8 mouse cellular contexts compared by ENCODE assay signal in genomic region chr7:92636295-92637011, GRCm38 (mm10). TPM values are rescaled to one million over a fixed set of nuclear protein-coding genes. Genes with fewer than 3 reads are reported as not detected.
DNase-seq lines count a peak whose midpoint lies in the region; ATAC-seq lines count a peak whose summit lies in the region.

No protein-coding gene starts in this region.

- peaks cover 17% of the 10 kb centered on the region for H3K36me3 ChIP-seq in kidney, embryonic 15.5 days
- H3K36me3 ChIP-seq in forebrain, embryonic 16.5 days (ENCODE audit: control insufficient read depth, insufficient read depth), result no peaks in the 10 kb centered on the region
- peaks cover 20% of the 10 kb centered on the region for H3K36me3 ChIP-seq in liver, embryonic 12.5 days
- H3K36me3 ChIP-seq in neural tube, embryonic 13.5 days, result peaks cover 12% of the 10 kb centered on the region

- peak overlapping the region; percentile 88 for H3K27ac ChIP-seq in kidney, embryonic 15.5 days
- peak overlapping the region; percentile 83; the same call in 1 of the 2 replicates for H3K27ac ChIP-seq in forebrain, embryonic 16.5 days (ENCODE audit: low read length)
- H3K27ac ChIP-seq in liver, embryonic 12.5 days, result no peak overlapping the region
- H3K27ac ChIP-seq in neural tube, embryonic 13.5 days (replicated peaks), result peak overlapping the region; percentile 56

- DNase-seq in kidney, adult 18-20 months, result no peak
- DNase-seq in frontal cortex, postnatal 36 days (ENCODE audit: low spot score in 2 of 2), result no peak
- no peak for DNase-seq in kidney, adult 8-10 months

- peak overlapping the region; percentile 97 for H3K4me2 ChIP-seq in kidney, embryonic 15.5 days
- peak overlapping the region; percentile 97 for H3K4me2 ChIP-seq in forebrain, embryonic 16.5 days (ENCODE audit: low read length)
- peak overlapping the region; percentile 88 for H3K4me2 ChIP-seq in liver, embryonic 12.5 days
- peak overlapping the region; percentile 99 for H3K4me2 ChIP-seq in neural tube, embryonic 13.5 days

- peaks cover 15% of the 10 kb centered on the region for H3K4me1 ChIP-seq in kidney, embryonic 15.5 days
- H3K4me1 ChIP-seq in forebrain, embryonic 16.5 days (replicated peaks; ENCODE audit: control insufficient read depth, insufficient read depth, low read length), result peaks cover 15% of the 10 kb centered on the region
- H3K4me1 ChIP-seq in liver, embryonic 12.5 days, result peaks cover 14% of the 10 kb centered on the region
- peaks cover 22% of the 10 kb centered on the region for H3K4me1 ChIP-seq in neural tube, embryonic 13.5 days (replicated peaks)

- peak; percentile 83 for ATAC-seq in kidney, embryonic 15.5 days (replicated peaks; ENCODE audit: low FRiP score)
- peak; percentile 13 for ATAC-seq in activated CD4-positive, CD25-positive, alpha-beta regulatory T cell, adult 4 months
- ATAC-seq in forebrain, embryonic 16.5 days, result peak; percentile 73
- peak; percentile 59 for ATAC-seq in liver, embryonic 12.5 days
- peak; percentile 87 for ATAC-seq in neural tube, embryonic 13.5 days (ENCODE audit: low read depth)

- H3K27me3 ChIP-seq in kidney, embryonic 15.5 days, result no peaks in the 10 kb centered on the region
- H3K27me3 ChIP-seq in forebrain, embryonic 16.5 days (replicated peaks; ENCODE audit: control insufficient read depth, insufficient read depth, low read length), result no peaks in the 10 kb centered on the region
- H3K27me3 ChIP-seq in liver, embryonic 12.5 days (replicated peaks), result peaks cover 28% of the 10 kb centered on the region
- no peaks in the 10 kb centered on the region for H3K27me3 ChIP-seq in neural tube, embryonic 13.5 days

- WGBS in kidney, embryonic 15.5 days, result under 1% methylated on average over 49 of the region's 49 CpGs
- WGBS in forebrain, embryonic 16.5 days, result 1% methylated on average over 49 of the region's 49 CpGs
- WGBS in liver, embryonic 12.5 days (ENCODE audit: insufficient replicate concordance), result 3% methylated on average over 49 of the region's 49 CpGs
- 1% methylated on average over 49 of the region's 49 CpGs for WGBS in neural tube, embryonic 13.5 days

- H3K9ac ChIP-seq in kidney, embryonic 15.5 days, result peak overlapping the region; percentile 69
- H3K9ac ChIP-seq in forebrain, embryonic 16.5 days (replicated peaks; ENCODE audit: low read depth, low read length), result peak overlapping the region; percentile 78
- H3K9ac ChIP-seq in liver, embryonic 12.5 days, result peak overlapping the region; percentile 82
- H3K9ac ChIP-seq in neural tube, embryonic 13.5 days, result peak overlapping the region; percentile 92

- H3K4me3 ChIP-seq in kidney, embryonic 15.5 days (replicated peaks), result peak overlapping the region; percentile 84
- peak overlapping the region; percentile 97 for H3K4me3 ChIP-seq in forebrain, embryonic 16.5 days (replicated peaks; ENCODE audit: low read length)
- peak overlapping the region; percentile 84 for H3K4me3 ChIP-seq in liver, embryonic 12.5 days
- H3K4me3 ChIP-seq in neural tube, embryonic 13.5 days, result peak overlapping the region; percentile 91

- H3K9me3 ChIP-seq in kidney, embryonic 15.5 days (replicated peaks), result no peaks in the 10 kb centered on the region
- H3K9me3 ChIP-seq in forebrain, embryonic 16.5 days (ENCODE audit: control insufficient read depth, low read length), result no peaks in the 10 kb centered on the region
- no peaks in the 10 kb centered on the region for H3K9me3 ChIP-seq in liver, embryonic 12.5 days (replicated peaks)
- no peaks in the 10 kb centered on the region for H3K9me3 ChIP-seq in neural tube, embryonic 13.5 days

RNA-seq across cellular contexts. Expression of gene Ankrd42, which starts 0.5 kb away (rescaled TPM):
- 6.2 and 7.7 TPM in 2 replicates for polyA plus RNA-seq in kidney, embryonic 15.5 days (2015; fragmentation: Nextera tagmentation; extraction: Ambion mirVana)
- polyA plus RNA-seq in activated CD4-positive, CD25-positive, alpha-beta regulatory T cell, adult 4 months (2017; shearing (Covaris generic)), result not detected
- 17.1 and 21.7 TPM in 2 replicates for polyA plus RNA-seq in forebrain, embryonic 16.5 days (2015; fragmentation: Nextera tagmentation; extraction: Ambion mirVana)
- 0.77 and 1.1 TPM in 2 replicates for polyA plus RNA-seq in liver, embryonic 12.5 days (2016; fragmentation: Nextera tagmentation; extraction: Ambion mirVana)
- polyA plus RNA-seq in neural tube, embryonic 13.5 days (2015; fragmentation: Nextera tagmentation; extraction: Ambion mirVana), result 16.1 and 16.4 TPM in 2 replicates

RNA-seq across cellular contexts. Expression of gene Pcf11, which starts 33.3 kb away (rescaled TPM):
- polyA plus RNA-seq in kidney, embryonic 15.5 days (2015; fragmentation: Nextera tagmentation; extraction: Ambion mirVana), result 21.9 TPM in 2 replicates
- 10 to 100 TPM; 30.2 to 31.9 TPM for polyA plus RNA-seq in activated CD4-positive, CD25-positive, alpha-beta regulatory T cell, adult 4 months (2017; shearing (Covaris generic))
- polyA plus RNA-seq in forebrain, embryonic 16.5 days (2015; fragmentation: Nextera tagmentation; extraction: Ambion mirVana), result 24.5 and 27.3 TPM in 2 replicates
- 17.2 and 17.7 TPM in 2 replicates for polyA plus RNA-seq in liver, embryonic 12.5 days (2016; fragmentation: Nextera tagmentation; extraction: Ambion mirVana)
- 20.5 and 21.0 TPM in 2 replicates for polyA plus RNA-seq in neural tube, embryonic 13.5 days (2015; fragmentation: Nextera tagmentation; extraction: Ambion mirVana)

Comparison
In these comparisons a context has a peak if more than half of its experiments do, and no peak if none do; other contexts are left out.
1. ATAC-seq: peak in every context shown above with its lines; median percentile 87 in neural tube, embryonic 13.5 days; 83 in kidney, embryonic 15.5 days; 73 in forebrain, embryonic 16.5 days; 59 in liver, embryonic 12.5 days; 13 in activated CD4-positive, CD25-positive, alpha-beta regulatory T cell, adult 4 months.